ENCODE assay signal across 8 mouse cellular contexts in genomic region chr13:34993595-34993982, GRCm38 (mm10). TPM values are rescaled to one million over a fixed set of nuclear protein-coding genes. Genes with fewer than 3 reads are reported as not detected.
DNase-seq lines count a peak whose midpoint lies in the region; ATAC-seq and TF ChIP-seq lines count a peak whose summit lies in the region.

No protein-coding gene starts in this region.

- H3K27ac ChIP-seq in heart, embryonic 12.5 days (ENCODE audit: poor library complexity, severe bottlenecking): peak overlapping the region; percentile 89
- peak overlapping the region; percentile 37; the same call in 1 of the 2 replicates for H3K27ac ChIP-seq in CH12.LX (ENCODE audit: insufficient read depth, low read depth)
- H3K27ac ChIP-seq in embryonic facial prominence, embryonic 15.5 days (replicated peaks): peak overlapping the region; percentile 90
- H3K27ac ChIP-seq in intestine, postnatal 0 days (ENCODE audit: low read depth, low read length): peak overlapping the region; percentile 91
- peak overlapping the region; percentile 80 for H3K27ac ChIP-seq in neural tube, embryonic 15.5 days (replicated peaks)

- TF ChIP-seq CTCF in CH12.LX (conservative IDR thresholded peaks at IDR 0.05 in 1 of 2, IDR thresholded peaks at IDR 0.05 in 1 of 2; ENCODE audit: low read depth in 2 of 2, low read length in 2 of 2): no peak
- no peak for TF ChIP-seq CTCF in intestine, postnatal 0 days (IDR thresholded peaks at IDR 0.05; ENCODE audit: low read depth)

- peak overlapping the region; percentile 68 for H3K4me3 ChIP-seq in heart, embryonic 12.5 days
- peak overlapping the region; percentile 73 to 78 (median 78) for H3K4me3 ChIP-seq in CH12.LX (replicated peaks in 1 of 3; ENCODE audit: low read depth in 2 of 3, low read length in 2 of 3, poor library complexity in 1 of 3)
- H3K4me3 ChIP-seq in embryonic facial prominence, embryonic 15.5 days (replicated peaks): peak overlapping the region; percentile 69
- H3K4me3 ChIP-seq in intestine, postnatal 0 days (ENCODE audit: low read depth, low read length): peak overlapping the region; percentile 63
- H3K4me3 ChIP-seq in neural tube, embryonic 15.5 days (replicated peaks): peak overlapping the region; percentile 59

- peak; percentile 75 for ATAC-seq in heart, embryonic 12.5 days (ENCODE audit: insufficient number of reproducible peaks, low FRiP score)
- peak; percentile 71 for ATAC-seq in embryonic facial prominence, embryonic 15.5 days (ENCODE audit: insufficient number of reproducible peaks, low FRiP score, low TSS enrichment, low read depth)
- ATAC-seq in intestine, postnatal 0 days: peak; percentile 52
- peak; percentile 76 for ATAC-seq in neural tube, embryonic 15.5 days (ENCODE audit: low FRiP score)

- TF ChIP-seq RAD21 in CH12.LX (IDR thresholded peaks at IDR 0.05; ENCODE audit: low read depth, low read length): no peak

- in situ Hi-C loops in CH12.LX (cut with MboI; ENCODE audit: low pct_ligation_motif_present, low pct_unique_long_range_greater_than_20kb, low sequenced_read_pairs): no loop called here

- peak overlapping the region; percentile 75 for H3K4me2 ChIP-seq in heart, embryonic 12.5 days
- H3K4me2 ChIP-seq in CH12.LX (ENCODE audit: insufficient read depth, low read depth, poor library complexity, severe bottlenecking): peak overlapping the region; percentile 96
- peak overlapping the region; percentile 62 for H3K4me2 ChIP-seq in embryonic facial prominence, embryonic 15.5 days (replicated peaks)
- peak overlapping the region; percentile 86 for H3K4me2 ChIP-seq in intestine, postnatal 0 days (replicated peaks; ENCODE audit: low read depth)
- H3K4me2 ChIP-seq in neural tube, embryonic 15.5 days: peak overlapping the region; percentile 75

- 0 out of 2 replicates have a peak, but pooled peaks cover 5% of the 10 kb centered on the region for H3K79me2 ChIP-seq in CH12.LX (replicated peaks; ENCODE audit: control insufficient read depth, extremely low read depth, insufficient read depth, poor library complexity, severe bottlenecking)

- no peak for DNase-seq in heart, adult 8-10 months (ENCODE audit: low spot score)
- peak; percentile 31 for DNase-seq in CH12.LX (ENCODE audit: extremely low read depth)
- DNase-seq in left cerebral cortex, postnatal 14 days (ENCODE audit: low spot score in 2 of 2): no peak
- DNase-seq in urinary bladder, postnatal 10 days (ENCODE audit: low spot score): no peak

- dilution Hi-C loops in CH12.LX (cut with MboI; ENCODE audit: extremely low pct_ligation_motif_present, extremely low pct_unique_long_range_greater_than_20kb, low sequenced_read_pairs): no loop called here

- H3K36me3 ChIP-seq in heart, embryonic 12.5 days: peaks cover 20% of the 10 kb centered on the region
- H3K36me3 ChIP-seq in CH12.LX (replicated peaks in 1 of 2; ENCODE audit: control insufficient read depth in 1 of 2, insufficient read depth in 1 of 2, low read length in 1 of 2): peaks cover 10 to 18% of the 10 kb centered on the region in 2 experiments
- H3K36me3 ChIP-seq in embryonic facial prominence, embryonic 15.5 days: peaks cover 14% of the 10 kb centered on the region
- H3K36me3 ChIP-seq in intestine, postnatal 0 days (ENCODE audit: control insufficient read depth, insufficient read depth): peaks cover 15% of the 10 kb centered on the region
- H3K36me3 ChIP-seq in neural tube, embryonic 15.5 days: peaks cover 10% of the 10 kb centered on the region

- no peak for TF ChIP-seq POLR2A in CH12.LX (IDR thresholded peaks at IDR 0.05; ENCODE audit: low read depth, low read length)

- H3K27me3 ChIP-seq in heart, embryonic 12.5 days (replicated peaks): no peaks in the 10 kb centered on the region
- no peaks in the 10 kb centered on the region for H3K27me3 ChIP-seq in CH12.LX (replicated peaks)
- no peaks in the 10 kb centered on the region for H3K27me3 ChIP-seq in embryonic facial prominence, embryonic 15.5 days
- no peaks in the 10 kb centered on the region for H3K27me3 ChIP-seq in intestine, postnatal 0 days (replicated peaks; ENCODE audit: control insufficient read depth, insufficient read depth, low read length)
- H3K27me3 ChIP-seq in neural tube, embryonic 15.5 days (replicated peaks): no peaks in the 10 kb centered on the region

- peaks cover 5% of the 10 kb centered on the region; the same call in 1 of the 2 replicates for H3K9me3 ChIP-seq in heart, embryonic 12.5 days (replicated peaks)
- H3K9me3 ChIP-seq in CH12.LX (replicated peaks; ENCODE audit: low read length): no peaks in the 10 kb centered on the region
- no peaks in the 10 kb centered on the region for H3K9me3 ChIP-seq in embryonic facial prominence, embryonic 15.5 days (replicated peaks)
- H3K9me3 ChIP-seq in intestine, postnatal 0 days (ENCODE audit: control insufficient read depth): no peaks in the 10 kb centered on the region
- 0 out of 2 replicates have a peak, but pooled peaks cover 2% of the 10 kb centered on the region for H3K9me3 ChIP-seq in neural tube, embryonic 15.5 days (replicated peaks)

- intact Hi-C loops in left cerebral cortex, postnatal 14 days (cut with DNase I): no loop called here

- WGBS in heart, embryonic 12.5 days: under 1% methylated on average over 22 of the region's 22 CpGs
- WGBS in embryonic facial prominence, embryonic 15.5 days: 1% methylated on average over 22 of the region's 22 CpGs
- WGBS in intestine, postnatal 0 days: under 1% methylated on average over 22 of the region's 22 CpGs
- WGBS in neural tube, embryonic 15.5 days: under 1% methylated on average over 22 of the region's 22 CpGs

- H3K4me1 ChIP-seq in heart, embryonic 12.5 days (replicated peaks): peaks cover 27% of the 10 kb centered on the region
- H3K4me1 ChIP-seq in CH12.LX (ENCODE audit: control insufficient read depth in 1 of 2, insufficient read depth in 2 of 2): peaks cover 7 to 34% of the 10 kb centered on the region in 2 experiments; a peak in 3 of 4 replicates
- 0 out of 2 replicates have a peak, but pooled peaks cover 18% of the 10 kb centered on the region for H3K4me1 ChIP-seq in embryonic facial prominence, embryonic 15.5 days
- H3K4me1 ChIP-seq in intestine, postnatal 0 days (replicated peaks; ENCODE audit: control insufficient read depth, insufficient read depth, low read length): peaks cover 13% of the 10 kb centered on the region; the same call in 1 of the 2 replicates
- H3K4me1 ChIP-seq in neural tube, embryonic 15.5 days: peaks cover 31% of the 10 kb centered on the region

- no peak for TF ChIP-seq EP300 in CH12.LX (IDR thresholded peaks at IDR 0.05; ENCODE audit: low read length)

- H3K9ac ChIP-seq in heart, embryonic 12.5 days: peak overlapping the region; percentile 82
- peak overlapping the region; percentile 92 for H3K9ac ChIP-seq in CH12.LX (ENCODE audit: insufficient read depth, low read depth)
- peak overlapping the region; percentile 53 for H3K9ac ChIP-seq in embryonic facial prominence, embryonic 15.5 days
- peak overlapping the region; percentile 84 for H3K9ac ChIP-seq in intestine, postnatal 0 days (ENCODE audit: low read depth, low read length)
- H3K9ac ChIP-seq in neural tube, embryonic 15.5 days (replicated peaks): peak overlapping the region; percentile 64

TF ChIP-seq in CH12.LX, 34 proteins besides CTCF, POLR2A, EP300 and RAD21:
- TF ChIP-seq POLR2AphosphoS2 (IDR thresholded peaks at IDR 0.05; ENCODE audit: low read depth, low read length) (no peak), E2F4 (IDR thresholded peaks at IDR 0.05; ENCODE audit: insufficient replicate concordance, low read depth, low read length) (no peak), MAX (IDR thresholded peaks at IDR 0.05; ENCODE audit: low read length) (no peak), MEF2A (IDR thresholded peaks at IDR 0.05; ENCODE audit: borderline replicate concordance, low read depth, low read length) (no peak), GABPA (IDR thresholded peaks at IDR 0.05; ENCODE audit: insufficient replicate concordance, low read depth, low read length) (no peak), NRF1 (IDR thresholded peaks at IDR 0.05; ENCODE audit: low read depth, low read length) (0 out of 2 replicates have a peak, but pooled peaks have one; percentile 7), MXI1 (IDR thresholded peaks at IDR 0.05; ENCODE audit: low read depth, low read length) (no peak)

RNA-seq across cellular contexts. Expression of gene Eci3, which starts 30.0 kb away (rescaled TPM):
- 0.36 and 0.47 TPM in 2 replicates for polyA plus RNA-seq in heart, embryonic 12.5 days (2016; fragmentation: Nextera tagmentation; extraction: Ambion mirVana)
- total RNA-seq in heart, adult 8-10 months (2022): 1 to 10 TPM; 2.0 to 2.4 (median 2.3) TPM
- not detected in 2 replicates for total RNA-seq in CH12.LX (2012; rRNA removed)
- not detected in 2 replicates for total RNA-seq in CH12.LX (2014; rRNA removed)
- polyA plus RNA-seq in CH12.LX (2012; ENCODE audit: insufficient read length, low read depth): 0.33 and 0.63 TPM in 2 replicates
- 1.1 and 1.6 TPM in 2 replicates for polyA plus RNA-seq in embryonic facial prominence, embryonic 15.5 days (2015; fragmentation: Nextera tagmentation; extraction: Ambion mirVana)
- 1.8 and 1.9 TPM in 2 replicates for polyA plus RNA-seq in intestine, postnatal 0 days (2015; fragmentation: Nextera tagmentation; extraction: Ambion mirVana)
- polyA plus RNA-seq in neural tube, embryonic 15.5 days (2015; fragmentation: Nextera tagmentation; extraction: Ambion mirVana): 0.37 and 0.68 TPM in 2 replicates
- under 1 TPM in 1 of 2 experiments, not detected in 1; 0.51 TPM for total RNA-seq in left cerebral cortex, postnatal 14 days (2021)

RNA-seq across cellular contexts. Expression of gene Eci2, which starts 33.3 kb away (rescaled TPM):
- polyA plus RNA-seq in heart, embryonic 12.5 days (2016; fragmentation: Nextera tagmentation; extraction: Ambion mirVana): 107 and 111 TPM in 2 replicates
- total RNA-seq in heart, adult 8-10 months (2022): 100 to 1,000 TPM; 234 to 273 (median 251) TPM
- total RNA-seq in CH12.LX (2012; rRNA removed): 78.9 and 86.0 TPM in 2 replicates
- total RNA-seq in CH12.LX (2014; rRNA removed): 116 and 125 TPM in 2 replicates
- polyA plus RNA-seq in CH12.LX (2012; ENCODE audit: insufficient read length, low read depth): 83.3 and 83.7 TPM in 2 replicates
- 129 and 138 TPM in 2 replicates for polyA plus RNA-seq in embryonic facial prominence, embryonic 15.5 days (2015; fragmentation: Nextera tagmentation; extraction: Ambion mirVana)
- 205 and 228 TPM in 2 replicates for polyA plus RNA-seq in intestine, postnatal 0 days (2015; fragmentation: Nextera tagmentation; extraction: Ambion mirVana)
- 93.0 and 100 TPM in 2 replicates for polyA plus RNA-seq in neural tube, embryonic 15.5 days (2015; fragmentation: Nextera tagmentation; extraction: Ambion mirVana)
- 10 to 100 TPM; 36.7 to 45.2 TPM for total RNA-seq in left cerebral cortex, postnatal 14 days (2021)

Comparison
In these comparisons a context has a peak if more than half of its experiments do, and no peak if none do; other contexts are left out.
1. H3K27ac ChIP-seq: peak in every context shown above with its lines; median percentile 91 in intestine, postnatal 0 days; 90 in embryonic facial prominence, embryonic 15.5 days; 89 in heart, embryonic 12.5 days; 80 in neural tube, embryonic 15.5 days; 37 in CH12.LX.